Mouse (Mus musculus): Measurements from ENCODE around the gene Stt3a. TPM values are rescaled to one million over a fixed set of nuclear protein-coding genes. Genes with fewer than 3 reads are reported as not detected.

Stt3a gene
- 100 to 1,000 TPM; 130 to 132 TPM for total RNA-seq (2023)

DNA sequence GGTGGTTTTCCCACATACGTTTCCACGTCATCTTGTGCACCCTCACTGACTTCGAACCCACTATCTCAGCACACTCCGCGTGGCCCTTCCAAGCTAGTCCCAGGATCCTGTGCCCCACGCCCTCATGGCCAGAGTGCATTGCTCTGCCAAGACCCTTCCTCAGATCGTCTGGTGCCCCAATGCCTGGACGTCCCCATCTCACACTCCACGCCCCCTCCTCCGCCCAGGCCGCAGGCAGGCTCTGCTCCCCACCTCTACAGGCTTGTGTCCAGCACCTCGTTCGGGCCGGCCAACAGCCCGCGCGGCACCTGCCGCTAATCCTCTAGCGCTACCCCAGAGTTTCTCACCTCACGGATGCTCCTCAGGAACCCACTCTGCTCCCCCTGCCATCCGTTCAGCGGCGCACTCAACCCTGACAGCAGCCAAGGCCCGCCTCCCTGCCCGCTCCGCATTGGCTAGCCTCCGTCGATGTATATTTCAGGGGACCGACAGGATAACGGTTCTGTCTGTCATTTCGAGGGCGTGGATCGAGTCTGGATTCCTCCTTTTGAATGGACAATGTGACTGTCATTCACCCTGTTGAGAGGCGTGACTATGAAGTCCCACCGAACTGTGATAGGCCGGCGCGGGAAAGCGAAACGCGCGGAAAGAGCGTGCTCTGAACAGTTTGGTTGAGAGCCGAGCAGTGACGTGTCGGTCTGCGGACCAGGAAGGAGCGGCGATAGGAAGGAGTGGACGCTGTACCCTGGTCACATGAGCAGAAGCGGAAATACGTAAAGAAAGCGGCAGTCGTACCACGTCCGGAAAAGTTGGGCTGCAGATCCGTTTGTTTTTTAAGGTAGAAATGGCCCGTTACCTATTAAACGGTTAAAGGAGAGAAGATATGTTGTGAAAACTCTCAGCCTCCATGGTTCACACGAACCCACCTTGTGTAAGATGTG is at the start of gene Stt3a:
TSS of gene Stt3a (minus strand) at position 477 of the 941 bp plus-strand sequence.

DNA sequence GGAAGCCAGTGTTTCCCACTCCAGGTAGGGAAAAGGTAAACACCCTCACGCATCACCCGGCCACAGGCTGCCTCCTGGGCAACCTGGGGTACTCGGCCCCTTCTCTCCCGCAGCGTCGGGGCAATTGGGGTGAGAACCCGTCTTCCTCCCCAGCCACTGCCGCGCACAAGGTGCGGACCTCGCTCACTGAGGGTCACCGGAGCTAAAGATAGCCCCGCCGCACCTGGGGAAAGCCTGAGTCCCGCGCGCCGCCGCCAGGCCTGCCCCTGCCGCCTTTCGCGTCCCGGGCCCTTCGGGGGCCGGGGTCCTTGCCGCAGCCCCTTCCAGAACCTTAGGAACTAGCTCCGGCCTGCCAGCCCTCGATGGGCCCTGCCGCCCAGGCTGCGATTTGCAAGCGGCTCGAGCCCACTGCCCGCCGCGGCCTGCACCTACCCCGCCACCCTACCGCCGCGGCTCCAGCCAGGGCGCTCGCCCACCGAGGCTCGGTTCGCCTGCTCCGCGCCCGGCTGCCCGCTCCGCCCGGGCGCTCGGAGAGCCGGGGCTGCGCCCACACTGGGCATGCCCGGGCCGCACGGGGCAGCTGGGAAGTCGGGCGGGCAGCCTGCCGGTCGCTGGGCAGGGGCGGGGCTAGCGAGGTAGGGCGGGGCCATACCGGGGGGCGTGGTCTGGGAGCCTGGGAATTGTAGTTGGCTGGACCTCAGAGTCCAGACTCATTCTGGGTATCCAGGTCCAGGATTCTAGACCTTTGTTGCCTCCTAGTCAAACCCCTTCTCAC is 29.5 kb upstream of the Stt3a start, which contains the start of gene Ei24:
TSS of gene Ei24 (minus strand) at position 613 of the 775 bp plus-strand sequence.

DNA sequence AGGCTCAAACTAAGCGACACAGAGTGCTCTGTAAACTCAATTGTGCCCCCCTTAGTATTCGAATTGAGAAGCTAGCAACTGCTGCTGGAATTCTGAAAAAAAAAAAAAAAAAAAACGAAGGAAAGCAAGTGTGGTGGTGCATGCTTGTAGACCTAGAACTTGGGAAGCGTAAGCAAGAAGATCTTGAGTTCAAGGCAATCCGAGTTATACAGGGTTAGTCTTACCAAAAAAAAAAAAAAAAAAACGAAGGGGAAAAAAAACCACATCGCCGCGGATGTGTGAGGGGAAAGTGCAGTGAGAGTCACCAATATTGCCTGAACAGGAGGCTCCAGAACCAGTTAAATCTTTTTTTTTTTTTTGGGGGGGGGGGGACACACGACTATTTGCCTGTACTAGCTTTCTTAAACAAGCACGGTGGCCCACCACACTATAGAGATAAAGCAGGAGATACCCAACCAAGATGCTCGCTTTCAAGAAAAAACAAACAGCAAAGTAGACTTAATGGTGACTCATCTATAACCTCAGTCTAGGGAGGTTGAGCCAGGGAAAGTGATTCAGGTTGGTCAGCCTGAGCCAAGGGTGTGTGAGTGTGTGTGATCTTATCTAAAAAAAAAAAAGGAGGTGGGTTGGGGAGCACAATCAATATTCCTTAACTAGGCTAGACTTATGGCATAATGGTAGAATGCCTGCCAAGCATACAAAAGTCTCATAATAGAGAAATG is 40.3 kb downstream of the Stt3a start, which contains the start of gene Chek1:
TSS of gene Chek1 (minus strand) at position 32 of the 722 bp plus-strand sequence.

DNA sequence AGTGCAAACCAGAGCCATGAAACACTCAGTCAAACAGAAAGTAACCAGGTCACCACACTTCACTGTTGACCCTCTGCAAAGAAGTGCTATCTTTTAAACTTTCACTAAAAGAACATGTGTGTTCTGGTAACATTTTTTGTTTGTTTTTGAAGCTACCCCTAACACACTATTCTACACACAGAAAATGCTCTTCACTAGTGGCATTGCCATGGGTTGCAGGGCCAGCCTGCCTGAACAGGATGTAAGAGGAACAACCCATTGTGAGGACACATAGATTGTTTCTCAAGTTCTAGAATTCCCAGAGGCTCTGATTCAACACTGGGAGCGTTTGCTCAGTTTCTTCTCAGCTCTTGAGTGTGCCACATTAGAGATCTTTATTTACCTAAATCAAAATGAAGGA is 74.6 kb downstream of the Stt3a start, which contains the start of gene Acrv1:
TSS of gene Acrv1 (plus strand) at position 301 of the 400 bp plus-strand sequence.

Other genes starting within 250 kb of the Stt3a start
- not detected for gene Gm5615, start 225.7 kb downstream of the Stt3a start, total RNA-seq (2023)
- gene Gm17689, start 185.0 kb downstream of the Stt3a start, total RNA-seq (2023) = not detected
- not detected for gene A630095E13Rik, start 124.3 kb downstream of the Stt3a start, total RNA-seq (2023)
- not detected for gene Acrv1, start 74.5 kb downstream of the Stt3a start, total RNA-seq (2023)
- gene Chek1, start 40.6 kb downstream of the Stt3a start, total RNA-seq (2023) = 10 to 100 TPM in 1 of 2 experiments, 1 to 10 TPM in 1; 9.6 to 12.6 TPM
- gene Ei24, start 29.7 kb upstream of the Stt3a start, total RNA-seq (2023) = 10 to 100 TPM; 21.5 to 24.8 TPM
- gene Fez1, start 54.2 kb upstream of the Stt3a start, total RNA-seq (2023) = not detected

Data from neutrophil, adult 59 days (primary cell).